Mouse (Mus musculus) layer of hippocampus, adult 11-12 months (tissue): ENCODE results near the gene 2010315B03Rik.
"Not testable (repeated sequence)": the region's sequence is repeated elsewhere in the genome, so short reads cannot be mapped to it uniquely, and the experiment has no call there.

ENCODE experiments used
- DNase-seq: peaks from one replicate; pipeline ENCODE4 v3.0.0; 2022; ENCODE audit warnings: low spot score

Gene 2010315B03Rik

GRCm38 (mm10) chr9:124312171-124313142 is at the start of gene 2010315B03Rik:
Gene 2010315B03Rik (minus strand): TSS chr9:124312696.
- DNase-seq: peak; percentile 92

- DNase-seq: no peak
Observed at GRCm38 (mm10) chr9:124311502-124311901, 994 bp downstream of the 2010315B03Rik start.

GRCm38 (mm10) chr9:124288329-124288728 is 24.2 kb downstream of the 2010315B03Rik start:
- DNase-seq: no peak

- peak; percentile 89 for DNase-seq
Observed at GRCm38 (mm10) chr9:124281912-124282686, 30.4 kb downstream of the 2010315B03Rik start.

- no peak for DNase-seq
Observed at GRCm38 (mm10) chr9:124281448-124281791, 31.1 kb downstream of the 2010315B03Rik start.

- no peak for DNase-seq
Observed at GRCm38 (mm10) chr9:124280576-124281447, 31.7 kb downstream of the 2010315B03Rik start.

- no peak for DNase-seq
Observed at GRCm38 (mm10) chr9:124279300-124279699, 33.2 kb downstream of the 2010315B03Rik start.

- no peak for DNase-seq
Observed at GRCm38 (mm10) chr9:124275064-124275463, 37.4 kb downstream of the 2010315B03Rik start.

- DNase-seq: no peak
Observed at GRCm38 (mm10) chr9:124273172-124273571, 39.3 kb downstream of the 2010315B03Rik start.

- DNase-seq: no peak
Observed at GRCm38 (mm10) chr9:124267929-124268328, 44.6 kb downstream of the 2010315B03Rik start.

- DNase-seq: no peak
Observed at GRCm38 (mm10) chr9:124267493-124267892, 45.0 kb downstream of the 2010315B03Rik start.

GRCm38 (mm10) chr9:124262987-124263717 is 49.3 kb downstream of the 2010315B03Rik start:
- DNase-seq: no peak

- DNase-seq: no peak
Observed at GRCm38 (mm10) chr9:124258067-124258556, 54.4 kb downstream of the 2010315B03Rik start.

GRCm38 (mm10) chr9:124257200-124258066 is 55.1 kb downstream of the 2010315B03Rik start:
- DNase-seq: no peak

- DNase-seq: not testable (repeated sequence)
Observed at GRCm38 (mm10) chr9:124256271-124257199, 56.0 kb downstream of the 2010315B03Rik start.

- DNase-seq: no peak
Observed at GRCm38 (mm10) chr9:124251438-124251837, 61.1 kb downstream of the 2010315B03Rik start.
